Mouse (Mus musculus) monocyte, adult 5-6 weeks (primary cell): ENCODE results near the gene Elp6. TPM values are rescaled to one million over a fixed set of nuclear protein-coding genes. Genes with fewer than 3 reads are reported as not detected.
A peak's percentile ranks its signal among the peaks of the same experiment; 100 is the strongest.

Source experiments
- ATAC-seq: fragments of 153-309, 156-312 bp; replicated peaks from 2 replicates; pipeline ENCODE4 v1.8.0; 2017; ENCODE audit warnings: mild to moderate bottlenecking; ENCODE audit not compliant: low TSS enrichment, insufficient number of reproducible peaks, severe bottlenecking, poor library complexity, low FRiP score
- total RNA-seq: library from RNA; stranded (forward); fragments of 200-1000, 200-491, 200-594 nt; gene quantifications from 3 replicates; pipeline ENCODE4 v1.2.3, GENCODE M21; 2017

The Elp6 gene
- total RNA-seq = 1.7 to 7.1 TPM (median 6.1 TPM) in 3 replicates

- peak; percentile 97 for ATAC-seq
Measured at GRCm38 (mm10) chr9:110304969-110305651, at the start of gene Elp6. Gene Elp6 (plus strand): TSS chr9:110305173.

- ATAC-seq = no peak
Measured at GRCm38 (mm10) chr9:110255407-110256019, 49.5 kb upstream of the Elp6 start.

- ATAC-seq = no peak
Measured at GRCm38 (mm10) chr9:110258646-110259045, 46.3 kb upstream of the Elp6 start.

- no peak for ATAC-seq
Measured at GRCm38 (mm10) chr9:110259118-110259517, 45.9 kb upstream of the Elp6 start.

GRCm38 (mm10) chr9:110263181-110263580 lies 41.8 kb upstream of the Elp6 start:
- ATAC-seq = no peak

GRCm38 (mm10) chr9:110264991-110265390 lies 40.0 kb upstream of the Elp6 start:
- ATAC-seq = no peak

GRCm38 (mm10) chr9:110268416-110268815 lies 36.6 kb upstream of the Elp6 start:
- ATAC-seq = no peak

- no peak for ATAC-seq
Measured at GRCm38 (mm10) chr9:110272330-110272729, 32.6 kb upstream of the Elp6 start.

GRCm38 (mm10) chr9:110273507-110273906 lies 31.5 kb upstream of the Elp6 start:
- no peak for ATAC-seq

- ATAC-seq = no peak
Measured at GRCm38 (mm10) chr9:110275882-110276281, 29.1 kb upstream of the Elp6 start.

- no peak for ATAC-seq
Measured at GRCm38 (mm10) chr9:110277431-110277881, 27.5 kb upstream of the Elp6 start.

- no peak for ATAC-seq
Measured at GRCm38 (mm10) chr9:110284075-110284697, 20.8 kb upstream of the Elp6 start.

- ATAC-seq = no peak
Measured at GRCm38 (mm10) chr9:110287321-110287924, 17.6 kb upstream of the Elp6 start.

GRCm38 (mm10) chr9:110293254-110293718 lies 11.7 kb upstream of the Elp6 start:
- no peak for ATAC-seq

- ATAC-seq = no peak
Measured at GRCm38 (mm10) chr9:110293873-110294415, 11.0 kb upstream of the Elp6 start.

- ATAC-seq = no peak
Measured at GRCm38 (mm10) chr9:110294786-110295185, 10.2 kb upstream of the Elp6 start.

GRCm38 (mm10) chr9:110296867-110297627 lies 7.9 kb upstream of the Elp6 start:
- ATAC-seq = peak; percentile 86

GRCm38 (mm10) chr9:110304516-110304915 lies 457 bp upstream of the Elp6 start:
- no peak for ATAC-seq
